ENCODE assay signal across 20 mouse cellular contexts in the genomic region with DNA sequence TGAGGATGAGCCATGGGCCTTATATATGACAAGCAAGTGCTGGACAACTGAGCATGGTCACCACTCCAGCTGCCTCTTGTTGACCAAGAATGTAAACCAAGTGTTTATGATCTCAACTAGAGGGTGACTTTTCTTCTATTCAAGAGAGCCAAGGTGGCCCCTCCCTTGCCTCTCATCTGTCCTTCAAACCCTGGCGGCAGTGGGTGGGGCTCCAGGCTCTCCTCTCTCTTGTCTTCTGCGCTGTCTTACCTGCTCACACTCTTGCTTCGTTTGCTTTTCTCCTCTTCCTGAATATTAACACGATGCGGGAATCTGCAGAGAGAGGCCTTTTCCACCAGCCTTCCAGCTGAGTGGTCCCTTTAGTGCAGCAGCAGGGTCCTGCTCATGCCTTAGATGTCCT. TPM values are rescaled to one million over a fixed set of nuclear protein-coding genes. Genes with fewer than 3 reads are reported as not detected.
DNase-seq lines count a peak whose midpoint lies in the region; ATAC-seq and TF ChIP-seq lines count a peak whose summit lies in the region.
"Had no signal": no experiment of that assay in that cellular context is flagged by ENCODE, and none has a peak within 500 bp of the region (broad histone marks: within the 10 kb centered on the region; RNA-seq: fewer than 3 reads in every experiment).

No protein-coding gene starts in this region.

- peaks cover 10% of the 10 kb centered on the region for H3K4me1 ChIP-seq in heart, embryonic 10.5 days
- peaks cover 13% of the 10 kb centered on the region for H3K4me1 ChIP-seq in brown adipose tissue, adult 24 weeks (ENCODE audit: control insufficient read depth, insufficient read depth, insufficient read length, low read length)
- H3K4me1 ChIP-seq in liver, embryonic 12.5 days, result peaks cover 26% of the 10 kb centered on the region
- no peaks in the 10 kb centered on the region for H3K4me1 ChIP-seq in embryonic facial prominence, embryonic 10.5 days
- H3K4me1 ChIP-seq in hindbrain, postnatal 0 days (ENCODE audit: insufficient read depth, low read length), result no peaks in the 10 kb centered on the region
- no peaks in the 10 kb centered on the region for H3K4me1 ChIP-seq in hindbrain, embryonic 11.5 days (replicated peaks; ENCODE audit: control insufficient read depth, insufficient read depth, low read length)
- H3K4me1 ChIP-seq: forebrain, embryonic 10.5 days; limb, embryonic 15.5 days had no signal

- no peak overlapping the region for H3K4me3 ChIP-seq in heart, embryonic 10.5 days
- no peak overlapping the region for H3K4me3 ChIP-seq in brown adipose tissue, adult 24 weeks (ENCODE audit: insufficient read depth, low read depth, low read length)
- H3K4me3 ChIP-seq in liver, embryonic 12.5 days, result no peak overlapping the region
- H3K4me3 ChIP-seq in embryonic facial prominence, embryonic 10.5 days, result no peak overlapping the region
- H3K4me3 ChIP-seq in hindbrain, postnatal 0 days (ENCODE audit: low read length), result no peak overlapping the region
- H3K4me3 ChIP-seq in hindbrain, embryonic 11.5 days (ENCODE audit: low read depth, low read length), result no peak overlapping the region
- H3K4me3 ChIP-seq: forebrain, embryonic 10.5 days; gastrocnemius, adult 2 months; heart, embryonic 13.5 days; limb, embryonic 15.5 days had no signal

- no peak overlapping the region for H3K9ac ChIP-seq in liver, embryonic 12.5 days
- H3K9ac ChIP-seq in hindbrain, postnatal 0 days (replicated peaks; ENCODE audit: low read length), result no peak overlapping the region
- no peak overlapping the region for H3K9ac ChIP-seq in hindbrain, embryonic 11.5 days (ENCODE audit: low read depth, low read length)
- H3K9ac ChIP-seq: heart, embryonic 13.5 days; hindbrain, embryonic 14.5 days; limb, embryonic 15.5 days had no signal

- TF ChIP-seq CTCF in hindbrain, postnatal 0 days (IDR thresholded peaks at IDR 0.05; ENCODE audit: low read depth), result no peak

- no peaks in the 10 kb centered on the region for H3K36me3 ChIP-seq in heart, embryonic 10.5 days
- H3K36me3 ChIP-seq in liver, embryonic 12.5 days, result no peaks in the 10 kb centered on the region
- no peaks in the 10 kb centered on the region for H3K36me3 ChIP-seq in embryonic facial prominence, embryonic 10.5 days (replicated peaks)
- H3K36me3 ChIP-seq in hindbrain, postnatal 0 days (ENCODE audit: insufficient read depth, low read length), result no peaks in the 10 kb centered on the region
- no peaks in the 10 kb centered on the region for H3K36me3 ChIP-seq in hindbrain, embryonic 11.5 days (ENCODE audit: control insufficient read depth, insufficient read depth, low read length)
- H3K36me3 ChIP-seq: forebrain, embryonic 10.5 days; heart, embryonic 13.5 days; limb, embryonic 15.5 days had no signal

- no peak for DNase-seq in heart, embryonic 10.5 days (ENCODE audit: low spot score)
- DNase-seq in heart, adult 9 months (ENCODE audit: low spot score in 2 of 2), result no peak
- no peak for DNase-seq in embryonic facial prominence, embryonic 10.5 days (ENCODE audit: low spot score)
- DNase-seq in hindbrain, postnatal 0 days (ENCODE audit: low spot score), result no peak
- no peak for DNase-seq in hindbrain, embryonic 11.5 days (ENCODE audit: low spot score)
- DNase-seq: adrenal gland, postnatal 36 days; cerebellum, adult 8-10 months; gastrocnemius, adult 2 months; kidney, adult 11 months; kidney, postnatal 10 days; layer of hippocampus, postnatal 36 days; midbrain, embryonic 14.5 days had no signal

- peak overlapping the region; percentile 1; the same call in 1 of the 2 replicates for H3K4me2 ChIP-seq in liver, embryonic 12.5 days
- H3K4me2 ChIP-seq in hindbrain, postnatal 0 days (ENCODE audit: low read depth, low read length), result no peak overlapping the region
- H3K4me2 ChIP-seq in hindbrain, embryonic 11.5 days (replicated peaks; ENCODE audit: low read depth, low read length), result no peak overlapping the region
- H3K4me2 ChIP-seq: heart, embryonic 13.5 days; hindbrain, embryonic 14.5 days; limb, embryonic 15.5 days had no signal

- ATAC-seq in liver, embryonic 12.5 days, result no peak; the same call in 1 of the 2 replicates
- peak; percentile 62 for ATAC-seq in megakaryocyte-erythroid progenitor cell, adult 5-6 weeks (replicated peaks; ENCODE audit: low FRiP score, low TSS enrichment, poor library complexity, severe bottlenecking)
- no peak for ATAC-seq in hindbrain, postnatal 0 days
- ATAC-seq in hindbrain, embryonic 11.5 days (ENCODE audit: low FRiP score), result no peak

- peak overlapping the region; percentile 8; the same call in 1 of the 2 replicates for H3K27ac ChIP-seq in heart, embryonic 10.5 days
- H3K27ac ChIP-seq in brown adipose tissue, adult 24 weeks (replicated peaks; ENCODE audit: low read depth, low read length), result peak overlapping the region; percentile 47
- no peak overlapping the region for H3K27ac ChIP-seq in liver, embryonic 12.5 days
- H3K27ac ChIP-seq in embryonic facial prominence, embryonic 10.5 days (replicated peaks), result no peak overlapping the region
- no peak overlapping the region for H3K27ac ChIP-seq in hindbrain, postnatal 0 days
- H3K27ac ChIP-seq in hindbrain, embryonic 11.5 days (ENCODE audit: low read depth, low read length), result no peak overlapping the region
- H3K27ac ChIP-seq: forebrain, embryonic 10.5 days; gastrocnemius, adult 2 months; heart, embryonic 13.5 days; hindbrain, embryonic 14.5 days; limb, embryonic 15.5 days had no signal

- H3K27me3 ChIP-seq in heart, embryonic 10.5 days (ENCODE audit: insufficient read depth, poor library complexity, severe bottlenecking), result no peaks in the 10 kb centered on the region
- H3K27me3 ChIP-seq in liver, embryonic 12.5 days (replicated peaks), result peaks cover 11% of the 10 kb centered on the region; the same call in 1 of the 2 replicates
- no peaks in the 10 kb centered on the region for H3K27me3 ChIP-seq in embryonic facial prominence, embryonic 10.5 days (replicated peaks; ENCODE audit: low read depth, poor library complexity, severe bottlenecking)
- no peaks in the 10 kb centered on the region for H3K27me3 ChIP-seq in hindbrain, postnatal 0 days (ENCODE audit: insufficient read depth, low read length)
- no peaks in the 10 kb centered on the region for H3K27me3 ChIP-seq in hindbrain, embryonic 11.5 days (ENCODE audit: control insufficient read depth, insufficient read depth, low read length)
- H3K27me3 ChIP-seq: heart, embryonic 13.5 days; limb, embryonic 15.5 days; Patski had no signal

- no peaks in the 10 kb centered on the region for H3K9me3 ChIP-seq in heart, embryonic 10.5 days
- no peaks in the 10 kb centered on the region for H3K9me3 ChIP-seq in liver, embryonic 12.5 days (replicated peaks)
- H3K9me3 ChIP-seq in embryonic facial prominence, embryonic 10.5 days, result no peaks in the 10 kb centered on the region
- no peaks in the 10 kb centered on the region for H3K9me3 ChIP-seq in hindbrain, postnatal 0 days (ENCODE audit: low read length)
- no peaks in the 10 kb centered on the region for H3K9me3 ChIP-seq in hindbrain, embryonic 11.5 days (ENCODE audit: control insufficient read depth, low read length)
- H3K9me3 ChIP-seq: forebrain, embryonic 10.5 days; heart, embryonic 13.5 days; limb, embryonic 15.5 days had no signal

- WGBS in heart, embryonic 10.5 days, result 67% methylated on average over 5 of the region's 5 CpGs
- WGBS in liver, embryonic 12.5 days (ENCODE audit: insufficient replicate concordance), result 54% methylated on average over 5 of the region's 5 CpGs
- WGBS in embryonic facial prominence, embryonic 10.5 days, result 71% methylated on average over 5 of the region's 5 CpGs
- 65% methylated on average over 5 of the region's 5 CpGs for WGBS in hindbrain, postnatal 0 days
- WGBS in hindbrain, embryonic 11.5 days, result 78% methylated on average over 5 of the region's 5 CpGs

RNA-seq across cellular contexts. Expression of a gene that starts 22.6 kb away (rescaled TPM):
- 2.7 and 3.0 TPM in 2 replicates for polyA plus RNA-seq in heart, embryonic 10.5 days (2016; fragmentation: Nextera tagmentation; extraction: Ambion mirVana)
- polyA plus RNA-seq in brown adipose tissue, adult 24 weeks (2012; ENCODE audit: insufficient read depth, insufficient read length, missing spikeins), result 27.5 and 28.7 TPM in 2 replicates
- polyA plus RNA-seq in liver, embryonic 12.5 days (2016; fragmentation: Nextera tagmentation; extraction: Ambion mirVana), result 1.6 and 2.5 TPM in 2 replicates
- 20.3 and 22.0 TPM in 2 replicates for total RNA-seq in megakaryocyte-erythroid progenitor cell, adult 5-6 weeks (2014; fragmentation: Nextera tagmentation)
- total RNA-seq in megakaryocyte-erythroid progenitor cell, adult 5-6 weeks (2017), result 7.0 and 13.6 TPM in 2 replicates
- polyA plus RNA-seq in embryonic facial prominence, embryonic 10.5 days (2016; fragmentation: Nextera tagmentation; extraction: Ambion mirVana), result 2.3 and 3.0 TPM in 2 replicates
- 45.7 and 47.2 TPM in 2 replicates for total RNA-seq in hindbrain, postnatal 0 days (2014; rRNA removed)
- polyA plus RNA-seq in hindbrain, postnatal 0 days (2015; fragmentation: Nextera tagmentation; extraction: Ambion mirVana), result 9.5 and 9.6 TPM in 2 replicates
- 3.7 and 4.6 TPM in 2 replicates for polyA plus RNA-seq in hindbrain, embryonic 11.5 days (2014; fragmentation: Nextera tagmentation; extraction: Ambion mirVana)

Comparison
In these comparisons a context has a peak if more than half of its experiments do, and no peak if none do; other contexts are left out.
1. H3K27ac ChIP-seq: peak in heart, embryonic 10.5 days (single experiment) and brown adipose tissue, adult 24 weeks (single experiment); none in liver, embryonic 12.5 days (single experiment), embryonic facial prominence, embryonic 10.5 days (single experiment), hindbrain, postnatal 0 days (single experiment) and hindbrain, embryonic 11.5 days (single experiment).